Mouse (Mus musculus): ENCODE measurements around the gene Sult4a1. TPM values are rescaled to one million over a fixed set of nuclear protein-coding genes. Genes with fewer than 3 reads are reported as not detected.
"Not testable (repeated sequence)": the region's sequence is repeated elsewhere in the genome, so short reads cannot be mapped to it uniquely, and the experiment has no call there.

Sult4a1 gene
- total RNA-seq, 2 experiments from 2014 or later = not detected

- TF ChIP-seq CTCF (IDR thresholded peaks at IDR 0.05) = peak; percentile 51
These were observed 18.5 kb upstream of the Sult4a1 start for GRCm38 (mm10) chr15:84124086-84124485.

DNA sequence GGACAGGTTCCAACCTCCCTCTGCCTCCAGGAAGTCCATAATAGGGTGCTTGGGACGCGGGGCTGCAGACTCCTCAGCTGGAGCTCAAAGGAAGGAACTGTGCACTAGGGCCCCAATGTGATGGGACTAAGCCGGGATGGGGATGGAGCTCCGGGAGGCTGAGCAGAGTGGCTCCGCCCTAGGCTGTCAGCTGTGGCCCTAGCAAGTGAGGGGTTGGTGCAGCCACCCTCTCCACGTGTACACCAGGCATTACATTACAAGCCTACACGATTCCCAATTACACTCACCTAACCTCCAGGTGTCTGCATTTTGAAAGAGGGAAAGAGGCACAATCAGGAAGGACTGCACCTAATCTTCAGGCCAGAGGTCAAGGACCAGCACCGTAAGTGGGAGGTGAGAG lies 17.5 kb upstream of the Sult4a1 start, which contains the start of gene Pnpla5:
Pnpla5 (minus strand) TSS at position 101 of the 400 bp plus-strand sequence.
- intact Hi-C loops (cut with DNase I) = loop anchor here (5.0 kb wide), 1 partner anchor 509 kb away; no protein-coding TSS in a partner anchor
- Histone ChIP-seq H3K4me3 (no peak within 1 kb of the TSS), H3K27ac (no peak within 1 kb of the TSS)
- TF ChIP-seq CTCF (IDR thresholded peaks at IDR 0.05) = no peak
- no peak for DNase-seq

More at GRCm38 (mm10) chr15:84124086-84124485, 18.5 kb upstream of the Sult4a1 start:
- DNase-seq = no peak
- intact Hi-C loops (cut with DNase I) = loop anchor here (5.0 kb wide), 1 partner anchor 508 kb away; no protein-coding TSS in a partner anchor
- Histone ChIP-seq H3K4me3 (no peak overlapping the region), H3K27ac (no peak overlapping the region)

GRCm38 (mm10) chr15:84121036-84121435 lies 15.5 kb upstream of the Sult4a1 start:
- Histone ChIP-seq H3K4me3 (no peak overlapping the region), H3K27ac (no peak overlapping the region)
- intact Hi-C loops (cut with DNase I) = loop anchor here (5.0 kb wide), 1 partner anchor 511 kb away; no protein-coding TSS in a partner anchor
- TF ChIP-seq CTCF (IDR thresholded peaks at IDR 0.05) = no peak
- no peak for DNase-seq

DNA sequence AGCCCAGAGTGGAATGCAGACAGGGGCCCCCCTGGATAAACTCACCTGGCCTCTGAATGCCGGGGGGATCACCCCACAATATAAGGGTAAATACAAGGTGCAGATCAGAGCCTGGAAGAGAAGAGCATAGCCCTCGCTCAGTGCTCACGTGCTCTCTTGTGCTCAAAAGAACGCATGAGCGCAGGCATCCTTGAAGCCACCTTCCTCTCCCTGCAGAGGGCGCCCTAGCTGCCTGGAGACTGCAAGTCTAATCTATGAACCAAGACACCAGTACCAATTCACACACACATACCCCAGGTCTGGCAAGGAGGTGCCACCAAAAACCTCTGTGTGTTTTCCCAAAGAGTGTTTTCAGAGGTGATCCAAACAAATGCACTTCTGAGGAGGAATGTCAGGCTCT lies 15.1 kb upstream of the Sult4a1 start:
- no peak overlapping the region for H3K27ac ChIP-seq
- intact Hi-C loops (cut with DNase I) = loop anchor here (1.0 to 5.0 kb wide), 2 partner anchors 47 to 512 kb away; partner anchors contain the start of gene Pnpla3
- peak; percentile 41 for DNase-seq
- peak; percentile 64 for TF ChIP-seq CTCF (IDR thresholded peaks at IDR 0.05)
- no peak overlapping the region for H3K4me3 ChIP-seq

- TF ChIP-seq CTCF (IDR thresholded peaks at IDR 0.05) = no peak
- intact Hi-C loops (cut with DNase I) = loop anchor here (5.0 kb wide), 1 partner anchor 496 kb away; no protein-coding TSS in a partner anchor
- Histone ChIP-seq H3K27ac (no peak overlapping the region), H3K4me3 (no peak overlapping the region)
- no peak for DNase-seq
These were observed 10.9 kb upstream of the Sult4a1 start for GRCm38 (mm10) chr15:84116466-84116865.

DNA sequence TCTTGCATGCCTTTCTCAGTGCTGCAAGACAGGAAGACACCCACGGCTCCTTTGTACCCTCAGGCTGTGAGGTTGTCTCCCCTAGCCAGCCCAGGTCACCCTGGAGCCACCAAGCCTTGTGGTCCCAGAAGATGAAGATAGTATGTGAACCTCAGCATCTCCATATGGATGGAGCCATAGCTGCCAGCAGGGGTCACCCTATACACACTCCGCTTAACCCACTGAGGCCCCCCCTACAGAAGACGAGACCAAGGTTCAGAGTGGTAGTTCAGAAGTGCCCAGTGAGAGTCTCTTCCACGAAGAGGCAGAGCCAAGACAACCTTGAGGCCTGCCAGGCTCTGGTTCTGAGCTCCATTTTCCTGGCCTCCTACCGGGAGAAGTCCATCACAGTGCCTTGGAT lies 10.2 kb upstream of the Sult4a1 start:
- DNase-seq = no peak
- intact Hi-C loops (cut with DNase I) = loop anchor here (5.0 kb wide), 1 partner anchor 497 kb away; no protein-coding TSS in a partner anchor
- TF ChIP-seq CTCF (IDR thresholded peaks at IDR 0.05) = peak; percentile 46
- H3K27ac ChIP-seq = no peak overlapping the region
- H3K4me3 ChIP-seq = no peak overlapping the region

DNA sequence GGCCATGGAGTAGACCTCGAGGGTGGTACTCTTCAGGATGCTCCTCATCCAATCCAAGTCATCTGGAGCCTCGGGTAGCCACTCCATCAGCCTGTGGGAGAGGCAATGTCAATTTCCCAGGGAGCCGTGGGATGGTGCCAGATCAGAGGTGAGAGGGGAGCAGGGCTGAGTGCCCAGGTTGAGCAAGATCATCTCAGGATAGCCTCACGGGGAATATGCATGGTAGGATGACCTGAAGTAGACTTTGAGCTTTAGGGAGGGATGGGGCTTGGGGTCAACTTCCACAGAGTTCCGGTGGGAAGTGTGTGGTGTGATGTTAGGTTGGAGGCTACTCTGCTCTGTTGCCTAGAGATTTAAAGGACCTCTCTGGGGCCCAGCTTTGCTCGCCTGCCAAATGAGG lies 8.3 kb upstream of the Sult4a1 start:
- no peak for DNase-seq
- intact Hi-C loops (cut with DNase I) = no loop called here
- Histone ChIP-seq H3K4me3 (no peak overlapping the region), H3K27ac (no peak overlapping the region)
- no peak for TF ChIP-seq CTCF (IDR thresholded peaks at IDR 0.05)

- no peak for TF ChIP-seq CTCF (IDR thresholded peaks at IDR 0.05)
- Histone ChIP-seq H3K27ac (no peak overlapping the region), H3K4me3 (no peak overlapping the region)
- intact Hi-C loops (cut with DNase I) = no loop called here
- DNase-seq = peak; percentile 36
These were observed 3.3 kb upstream of the Sult4a1 start for GRCm38 (mm10) chr15:84108899-84109298.

DNA sequence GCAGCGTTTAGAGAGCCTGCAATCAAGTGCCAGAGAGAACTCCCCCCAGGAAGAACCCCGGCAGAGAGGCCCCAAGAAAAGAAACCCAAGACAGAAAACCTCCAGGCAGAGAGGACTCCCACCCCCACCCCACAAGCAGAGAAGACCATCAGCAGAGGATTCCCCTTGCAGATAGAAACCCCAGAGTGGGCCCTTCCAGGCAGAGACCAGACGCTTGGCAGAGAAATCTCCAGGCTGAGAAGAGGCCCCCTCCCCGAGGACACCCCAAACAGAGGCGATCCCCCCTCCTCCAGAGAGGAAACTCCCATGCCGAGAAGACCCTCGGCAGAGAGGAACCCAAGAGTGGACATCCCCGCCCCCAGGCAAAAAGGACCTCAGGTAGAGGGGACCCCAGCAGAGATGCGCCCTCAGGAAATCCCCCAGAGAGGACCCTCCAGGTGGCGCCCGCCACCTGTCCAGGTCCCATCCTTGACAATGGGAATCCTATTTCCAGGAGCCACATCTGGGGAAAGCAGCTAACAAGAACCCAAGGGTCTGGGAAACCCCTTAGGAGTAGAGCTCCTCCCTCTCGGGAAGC lies 458 bp upstream of the Sult4a1 start:
- Histone ChIP-seq H3K27ac (no peak overlapping the region), H3K4me3 (peak overlapping the region; percentile 46)
- DNase-seq = no peak
- TF ChIP-seq CTCF (IDR thresholded peaks at IDR 0.05) = no peak
- intact Hi-C loops (cut with DNase I) = no loop called here

GRCm38 (mm10) chr15:84104626-84105025 lies 928 bp downstream of the Sult4a1 start:
- intact Hi-C loops (cut with DNase I) = no loop called here
- H3K4me3 ChIP-seq = no peak overlapping the region

DNA sequence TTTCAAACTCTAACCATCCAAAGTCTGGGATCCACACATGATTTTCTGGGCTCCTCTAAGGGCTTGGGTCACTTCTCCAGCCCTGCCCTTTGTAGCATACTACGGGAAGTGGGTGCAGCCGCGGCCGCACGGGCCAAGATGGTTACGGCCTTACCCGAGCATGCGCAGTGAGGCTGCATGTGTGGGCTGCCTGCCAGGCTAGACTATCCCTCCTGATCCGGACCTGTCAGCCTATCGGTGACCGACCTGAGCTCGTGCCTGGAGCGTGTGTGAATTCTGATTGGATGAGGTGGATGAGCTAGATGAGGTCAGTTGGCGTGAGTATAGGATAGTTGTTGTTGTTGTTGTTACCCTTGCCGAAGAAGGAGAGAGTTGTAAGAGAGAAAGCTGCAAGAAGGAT lies 8.0 kb downstream of the Sult4a1 start:
- H3K27ac ChIP-seq; H3K4me3 ChIP-seq; DNase-seq; intact Hi-C loops (cut with DNase I): not testable (repeated sequence)

More at GRCm38 (mm10) chr15:84104626-84105025, 928 bp downstream of the Sult4a1 start:
- DNase-seq = no peak
- TF ChIP-seq CTCF (IDR thresholded peaks at IDR 0.05) = no peak
- H3K27ac ChIP-seq = no peak overlapping the region

DNA sequence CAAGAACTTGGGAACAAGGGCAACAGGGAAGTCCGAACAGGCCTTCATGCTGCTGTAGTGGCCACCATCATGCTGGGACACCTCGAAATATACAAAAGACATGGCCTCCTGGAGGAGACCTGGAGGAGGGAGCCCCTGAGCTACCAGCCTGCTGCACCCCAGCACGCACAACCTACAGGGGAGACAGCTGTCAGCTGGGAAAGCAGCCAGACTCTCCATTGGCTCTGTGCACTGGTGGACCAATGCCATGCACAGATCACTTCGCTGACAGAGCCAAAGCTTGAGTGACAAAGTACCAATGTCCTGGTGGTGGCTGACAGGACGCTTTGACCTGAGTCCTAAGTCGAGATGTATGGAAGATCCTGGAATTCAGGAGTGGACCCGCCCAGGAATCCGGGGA lies 9.5 kb downstream of the Sult4a1 start:
- intact Hi-C loops (cut with DNase I) = no loop called here
- peak; percentile 76 for DNase-seq
- TF ChIP-seq CTCF (IDR thresholded peaks at IDR 0.05) = no peak
- Histone ChIP-seq H3K4me3 (no peak overlapping the region), H3K27ac (no peak overlapping the region)

DNA sequence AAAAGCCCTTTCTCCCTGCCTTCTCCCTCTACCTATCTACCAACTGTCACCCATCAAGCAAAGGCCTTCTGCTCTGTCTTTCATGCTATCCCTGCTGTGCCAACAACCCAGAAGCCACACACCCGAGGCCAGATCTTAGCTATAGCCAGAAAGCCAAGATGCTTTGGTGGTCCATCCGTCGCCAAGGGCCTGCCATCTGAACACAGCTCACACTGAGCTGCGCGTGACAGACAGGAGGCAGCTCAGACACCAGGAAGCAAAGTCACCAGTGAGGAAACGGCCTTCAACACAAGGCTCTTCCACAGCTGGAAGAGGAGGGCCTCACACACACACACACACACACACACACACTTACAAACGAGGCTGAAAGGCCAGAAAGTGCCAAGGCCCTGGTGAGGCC lies 10.6 kb downstream of the Sult4a1 start:
- Histone ChIP-seq H3K4me3 (no peak overlapping the region), H3K27ac (no peak overlapping the region)
- intact Hi-C loops (cut with DNase I) = no loop called here
- no peak for DNase-seq
- TF ChIP-seq CTCF (IDR thresholded peaks at IDR 0.05) = no peak

- no peak for TF ChIP-seq CTCF (IDR thresholded peaks at IDR 0.05)
- intact Hi-C loops (cut with DNase I) = no loop called here
These were observed 18.8 kb downstream of the Sult4a1 start for GRCm38 (mm10) chr15:84086775-84087174.

More at GRCm38 (mm10) chr15:84086775-84087174, 18.8 kb downstream of the Sult4a1 start:
- no peak for DNase-seq
- Histone ChIP-seq H3K27ac (no peak overlapping the region), H3K4me3 (no peak overlapping the region)
